Mouse (Mus musculus) midbrain, embryonic 13.5 days (tissue): ENCODE data around the gene Sytl2. TPM values are rescaled to one million over a fixed set of nuclear protein-coding genes. Genes with fewer than 3 reads are reported as not detected.

Source experiments
- ATAC-seq: fragments of 200-750 bp; cut with Nextera tagmentation; 2 replicates; pipeline ENCODE4 v1.8.0; 2017; ENCODE audit warnings: mild to moderate bottlenecking, moderate TSS enrichment, moderate library complexity
- H3K27ac ChIP-seq: fragments of 300-500 bp; sonication (generic); 2 replicates; pipeline ENCODE4 v1.5.1; 2015; ENCODE audit warnings: inconsistent platforms, mild to moderate bottlenecking, moderate library complexity
- H3K27me3 ChIP-seq: fragments of 300-500 bp; sonication (generic); 2 replicates; pipeline ENCODE4 v1.6.1; 2015; ENCODE audit warnings: mild to moderate bottlenecking, inconsistent platforms
- H3K36me3 ChIP-seq: fragments of 300-500 bp; sonication (generic); 2 replicates; pipeline ENCODE4 v1.6.1; 2015; ENCODE audit warnings: mild to moderate bottlenecking, inconsistent platforms
- H3K4me1 ChIP-seq: fragments of 300-500 bp; sonication (generic); replicated peaks from 2 replicates; pipeline ENCODE4 v1.6.1; 2015; ENCODE audit warnings: inconsistent platforms
- H3K4me2 ChIP-seq: fragments of 300-500 bp; sonication (generic); replicated peaks from 2 replicates; pipeline ENCODE4 v1.6.1; 2015; ENCODE audit warnings: moderate library complexity, mild to moderate bottlenecking, inconsistent platforms
- H3K4me3 ChIP-seq: fragments of 300-500 bp; sonication (generic); replicated peaks from 2 replicates; pipeline ENCODE4 v1.5.1; 2015; ENCODE audit warnings: mild to moderate bottlenecking, inconsistent platforms
- H3K9ac ChIP-seq: fragments of 300-500 bp; sonication (generic); replicated peaks from 2 replicates; pipeline ENCODE4 v1.6.1; 2015; ENCODE audit warnings: mild to moderate bottlenecking, inconsistent platforms
- H3K9me3 ChIP-seq: fragments of 300-500 bp; sonication (generic); 2 replicates; pipeline ENCODE4 v1.6.1; 2016; ENCODE audit warnings: mild to moderate bottlenecking, inconsistent platforms
- WGBS: fragments of 180-500 bp; shearing (Covaris S2); methylation state at CpG from one replicate; pipeline ENCODE4 v1.1.7; 2015; 5-methylcytosine and 5-hydroxymethylcytosine counted together
- polyA plus RNA-seq: library from polyadenylated mRNA; unstranded; fragments of >200 nt; fragmentation: Nextera tagmentation; extraction: Ambion mirVana; gene quantifications from 2 replicates; pipeline ENCODE4 v1.2.1, GENCODE M21; 2015

Sytl2 gene
- polyA plus RNA-seq, 1 experiment from 2014 or later, result 2.4 TPM

- Histone ChIP-seq H3K27me3 (no peaks in the 10 kb centered on the region), H3K4me2 (no peak overlapping the region), H3K36me3 (no peaks in the 10 kb centered on the region), H3K4me1 (no peaks in the 10 kb centered on the region), H3K4me3 (no peak overlapping the region), H3K27ac (no peak overlapping the region), H3K9me3 (no peaks in the 10 kb centered on the region), H3K9ac (no peak overlapping the region)
- ATAC-seq, result no peak
- WGBS, result 90% methylated on average over 5 of the region's 5 CpGs
These were observed 45.9 kb downstream of the Sytl2 start for GRCm38 (mm10) chr7:90347779-90348437.

- no peaks in the 10 kb centered on the region for H3K36me3 ChIP-seq
- H3K4me1 ChIP-seq, result no peaks in the 10 kb centered on the region
- no peaks in the 10 kb centered on the region for H3K9me3 ChIP-seq
- no peaks in the 10 kb centered on the region for H3K27me3 ChIP-seq
- no peak overlapping the region for H3K9ac ChIP-seq
- no peak overlapping the region for H3K4me2 ChIP-seq
- ATAC-seq, result no peak
- WGBS, result 84% methylated on average over 5 of the region's 5 CpGs
- H3K4me3 ChIP-seq, result no peak overlapping the region
- H3K27ac ChIP-seq, result no peak overlapping the region
These were observed 47.0 kb downstream of the Sytl2 start for GRCm38 (mm10) chr7:90349014-90349413.

- Histone ChIP-seq H3K36me3 (no peaks in the 10 kb centered on the region), H3K9me3 (no peaks in the 10 kb centered on the region), H3K4me2 (no peak overlapping the region), H3K27ac (no peak overlapping the region), H3K9ac (no peak overlapping the region), H3K27me3 (no peaks in the 10 kb centered on the region), H3K4me3 (no peak overlapping the region), H3K4me1 (no peaks in the 10 kb centered on the region)
- 90% methylated on average over 3 of the region's 3 CpGs for WGBS
- no peak for ATAC-seq
These were observed 50.1 kb downstream of the Sytl2 start for GRCm38 (mm10) chr7:90352183-90352582.

GRCm38 (mm10) chr7:90353488-90354228 lies 51.6 kb downstream of the Sytl2 start:
- Histone ChIP-seq H3K27ac (no peak overlapping the region), H3K27me3 (no peaks in the 10 kb centered on the region), H3K9me3 (no peaks in the 10 kb centered on the region), H3K4me1 (no peaks in the 10 kb centered on the region), H3K4me3 (no peak overlapping the region), H3K4me2 (no peak overlapping the region), H3K36me3 (no peaks in the 10 kb centered on the region), H3K9ac (no peak overlapping the region)
- ATAC-seq, result no peak
- WGBS, result 93% methylated on average over 12 of the region's 12 CpGs

GRCm38 (mm10) chr7:90354229-90354604 lies 52.2 kb downstream of the Sytl2 start:
- no peak overlapping the region for H3K4me3 ChIP-seq
- H3K27me3 ChIP-seq, result no peaks in the 10 kb centered on the region
- no peak for ATAC-seq
- H3K4me1 ChIP-seq, result no peaks in the 10 kb centered on the region
- no peak overlapping the region for H3K4me2 ChIP-seq
- no peak overlapping the region for H3K27ac ChIP-seq
- H3K9me3 ChIP-seq, result no peaks in the 10 kb centered on the region
- no peak overlapping the region for H3K9ac ChIP-seq
- WGBS, result 97% methylated on average over 2 of the region's 2 CpGs
- H3K36me3 ChIP-seq, result no peaks in the 10 kb centered on the region

- no peaks in the 10 kb centered on the region for H3K27me3 ChIP-seq
- ATAC-seq, result no peak
- no peak overlapping the region for H3K9ac ChIP-seq
- no peak overlapping the region for H3K4me2 ChIP-seq
- no peak overlapping the region for H3K4me3 ChIP-seq
- H3K4me1 ChIP-seq, result no peaks in the 10 kb centered on the region
- H3K9me3 ChIP-seq, result no peaks in the 10 kb centered on the region
- 87% methylated on average over 3 of the region's 3 CpGs for WGBS
- H3K27ac ChIP-seq, result no peak overlapping the region
- no peaks in the 10 kb centered on the region for H3K36me3 ChIP-seq
These were observed 53.4 kb downstream of the Sytl2 start for GRCm38 (mm10) chr7:90355454-90355853.

GRCm38 (mm10) chr7:90355995-90356394 lies 53.9 kb downstream of the Sytl2 start:
- Histone ChIP-seq H3K9ac (no peak overlapping the region), H3K27me3 (no peaks in the 10 kb centered on the region), H3K4me1 (no peaks in the 10 kb centered on the region), H3K4me2 (no peak overlapping the region), H3K4me3 (no peak overlapping the region), H3K9me3 (no peaks in the 10 kb centered on the region), H3K27ac (no peak overlapping the region), H3K36me3 (no peaks in the 10 kb centered on the region)
- ATAC-seq, result no peak
- 66% methylated on average over 2 of the region's 2 CpGs for WGBS

GRCm38 (mm10) chr7:90362788-90363187 lies 60.7 kb downstream of the Sytl2 start:
- 76% methylated on average over 7 of the region's 7 CpGs for WGBS
- H3K27me3 ChIP-seq, result no peaks in the 10 kb centered on the region
- no peak for ATAC-seq

GRCm38 (mm10) chr7:90370071-90370851 lies 68.2 kb downstream of the Sytl2 start:
- Histone ChIP-seq H3K27me3 (no peaks in the 10 kb centered on the region), H3K36me3 (no peaks in the 10 kb centered on the region), H3K9ac (no peak overlapping the region), H3K4me2 (no peak overlapping the region), H3K27ac (no peak overlapping the region), H3K4me1 (no peaks in the 10 kb centered on the region), H3K4me3 (no peak overlapping the region), H3K9me3 (no peaks in the 10 kb centered on the region)
- 88% methylated on average over 6 of the region's 6 CpGs for WGBS
- ATAC-seq, result no peak

More at GRCm38 (mm10) chr7:90362788-90363187, 60.7 kb downstream of the Sytl2 start:
- H3K36me3 ChIP-seq, result no peaks in the 10 kb centered on the region
- H3K9me3 ChIP-seq, result no peaks in the 10 kb centered on the region
- H3K4me1 ChIP-seq, result no peaks in the 10 kb centered on the region
- H3K9ac ChIP-seq, result no peak overlapping the region
- no peak overlapping the region for H3K4me2 ChIP-seq
- no peak overlapping the region for H3K27ac ChIP-seq
- no peak overlapping the region for H3K4me3 ChIP-seq

- 85% methylated on average over 4 of the region's 4 CpGs for WGBS
- Histone ChIP-seq H3K9me3 (no peaks in the 10 kb centered on the region), H3K4me2 (no peak overlapping the region), H3K27ac (no peak overlapping the region), H3K4me1 (no peaks in the 10 kb centered on the region), H3K4me3 (no peak overlapping the region), H3K36me3 (no peaks in the 10 kb centered on the region), H3K27me3 (no peaks in the 10 kb centered on the region), H3K9ac (no peak overlapping the region)
- no peak for ATAC-seq
These were observed 70.8 kb downstream of the Sytl2 start for GRCm38 (mm10) chr7:90372804-90373203.

GRCm38 (mm10) chr7:90384411-90384810 lies 82.4 kb downstream of the Sytl2 start:
- Histone ChIP-seq H3K27me3 (no peaks in the 10 kb centered on the region), H3K4me2 (no peak overlapping the region), H3K9me3 (no peaks in the 10 kb centered on the region), H3K27ac (no peak overlapping the region), H3K9ac (no peak overlapping the region), H3K36me3 (no peaks in the 10 kb centered on the region), H3K4me3 (no peak overlapping the region), H3K4me1 (peaks cover 11% of the 10 kb centered on the region)
- no peak for ATAC-seq
- 95% methylated on average over 2 of the region's 2 CpGs for WGBS

GRCm38 (mm10) chr7:90386885-90387459 lies 84.9 kb downstream of the Sytl2 start:
- Histone ChIP-seq H3K4me1 (peaks cover 11% of the 10 kb centered on the region), H3K4me2 (peak overlapping the region; percentile 49), H3K9me3 (no peaks in the 10 kb centered on the region), H3K27ac (no peak overlapping the region), H3K4me3 (peak overlapping the region; percentile 29), H3K27me3 (no peaks in the 10 kb centered on the region), H3K36me3 (no peaks in the 10 kb centered on the region), H3K9ac (peak overlapping the region; percentile 24; the same call in 1 of the 2 replicates)
- ATAC-seq, result peak; percentile 88
- WGBS, result under 1% methylated on average over 8 of the region's 8 CpGs
